Mouse (Mus musculus): ENCODE results near the gene Tnfaip8l2. TPM values are rescaled to one million over a fixed set of nuclear protein-coding genes. Genes with fewer than 3 reads are reported as not detected.
A peak's percentile ranks its signal among the peaks of the same experiment; 100 is the strongest.

The Tnfaip8l2 gene
- polyA plus RNA-seq (2014; fragmentation: Nextera tagmentation; extraction: Ambion mirVana): 4.2 and 4.7 TPM in 2 replicates

GRCm38 (mm10) chr3:95141952-95142616, at the start of gene Tnfaip8l2:
Gene Tnfaip8l2 (minus strand): TSS chr3:95142360.
- Histone ChIP-seq H3K4me3 (ENCODE audit: low read depth, low read length) (no peak within 1 kb of the TSS), H3K36me3 (ENCODE audit: control insufficient read depth, insufficient read depth, low read length) (peaks cover 5% of the 10 kb centered on the region; the same call in 1 of the 2 replicates), H3K27ac (ENCODE audit: low read length) (no peak within 1 kb of the TSS), H3K4me1 (ENCODE audit: control insufficient read depth, insufficient read depth, low read length) (no peaks in the 10 kb centered on the region), H3K9me3 (ENCODE audit: control insufficient read depth, low read depth, low read length) (no peaks in the 10 kb centered on the region), H3K9ac (replicated peaks; ENCODE audit: low read depth, low read length) (no peak within 1 kb of the TSS), H3K27me3 (ENCODE audit: control insufficient read depth, insufficient read depth, low read length) (no peaks in the 10 kb centered on the region), H3K4me2 (replicated peaks; ENCODE audit: low read depth, low read length) (no peak within 1 kb of the TSS)
- no peak for ATAC-seq (ENCODE audit: insufficient number of reproducible peaks, insufficient read depth, low FRiP score, low read depth)
- 82% methylated on average over 10 of the region's 10 CpGs for WGBS

GRCm38 (mm10) chr3:95186888-95187287, 44.7 kb upstream of the Tnfaip8l2 start:
- Histone ChIP-seq H3K36me3 (ENCODE audit: control insufficient read depth, insufficient read depth, low read length) (peaks cover 49% of the 10 kb centered on the region), H3K9ac (replicated peaks; ENCODE audit: low read depth, low read length) (no peak overlapping the region), H3K9me3 (ENCODE audit: control insufficient read depth, low read depth, low read length) (no peaks in the 10 kb centered on the region), H3K4me3 (ENCODE audit: low read depth, low read length) (no peak overlapping the region), H3K4me1 (ENCODE audit: control insufficient read depth, insufficient read depth, low read length) (no peaks in the 10 kb centered on the region), H3K27me3 (ENCODE audit: control insufficient read depth, insufficient read depth, low read length) (no peaks in the 10 kb centered on the region), H3K4me2 (replicated peaks; ENCODE audit: low read depth, low read length) (no peak overlapping the region), H3K27ac (ENCODE audit: low read length) (no peak overlapping the region)
- no peak for ATAC-seq (ENCODE audit: insufficient number of reproducible peaks, insufficient read depth, low FRiP score, low read depth)
- 87% methylated on average over 6 of the region's 6 CpGs for whole genome bisulfite sequencing

- H3K4me1 ChIP-seq (ENCODE audit: control insufficient read depth, insufficient read depth, low read length): no peaks in the 10 kb centered on the region
- no peaks in the 10 kb centered on the region for H3K27me3 ChIP-seq (ENCODE audit: control insufficient read depth, insufficient read depth, low read length)
- H3K9me3 ChIP-seq (ENCODE audit: control insufficient read depth, low read depth, low read length): no peaks in the 10 kb centered on the region
- no peak overlapping the region for H3K9ac ChIP-seq (replicated peaks; ENCODE audit: low read depth, low read length)
- 84% methylated on average over 2 of the region's 2 CpGs for WGBS
- no peak overlapping the region for H3K4me2 ChIP-seq (replicated peaks; ENCODE audit: low read depth, low read length)
- no peak overlapping the region for H3K27ac ChIP-seq (ENCODE audit: low read length)
- H3K4me3 ChIP-seq (ENCODE audit: low read depth, low read length): no peak overlapping the region
- ATAC-seq (ENCODE audit: insufficient number of reproducible peaks, insufficient read depth, low FRiP score, low read depth): no peak
- peaks cover 47% of the 10 kb centered on the region for H3K36me3 ChIP-seq (ENCODE audit: control insufficient read depth, insufficient read depth, low read length)
Observed at GRCm38 (mm10) chr3:95186100-95186499, 43.9 kb upstream of the Tnfaip8l2 start.

GRCm38 (mm10) chr3:95184796-95185577, 42.8 kb upstream of the Tnfaip8l2 start:
- no peak for ATAC-seq (ENCODE audit: insufficient number of reproducible peaks, insufficient read depth, low FRiP score, low read depth)
- peaks cover 42% of the 10 kb centered on the region for H3K36me3 ChIP-seq (ENCODE audit: control insufficient read depth, insufficient read depth, low read length)
- H3K4me3 ChIP-seq (ENCODE audit: low read depth, low read length): no peak overlapping the region
- no peaks in the 10 kb centered on the region for H3K9me3 ChIP-seq (ENCODE audit: control insufficient read depth, low read depth, low read length)
- 89% methylated on average over 9 of the region's 9 CpGs for WGBS
- no peaks in the 10 kb centered on the region for H3K27me3 ChIP-seq (ENCODE audit: control insufficient read depth, insufficient read depth, low read length)
- no peaks in the 10 kb centered on the region for H3K4me1 ChIP-seq (ENCODE audit: control insufficient read depth, insufficient read depth, low read length)
- H3K9ac ChIP-seq (replicated peaks; ENCODE audit: low read depth, low read length): no peak overlapping the region
- H3K4me2 ChIP-seq (replicated peaks; ENCODE audit: low read depth, low read length): no peak overlapping the region
- H3K27ac ChIP-seq (ENCODE audit: low read length): no peak overlapping the region

GRCm38 (mm10) chr3:95181841-95182240, 39.7 kb upstream of the Tnfaip8l2 start:
- Histone ChIP-seq H3K27ac (ENCODE audit: low read length) (no peak overlapping the region), H3K9ac (replicated peaks; ENCODE audit: low read depth, low read length) (no peak overlapping the region), H3K4me3 (ENCODE audit: low read depth, low read length) (no peak overlapping the region), H3K4me2 (replicated peaks; ENCODE audit: low read depth, low read length) (no peak overlapping the region), H3K9me3 (ENCODE audit: control insufficient read depth, low read depth, low read length) (no peaks in the 10 kb centered on the region), H3K4me1 (ENCODE audit: control insufficient read depth, insufficient read depth, low read length) (no peaks in the 10 kb centered on the region), H3K27me3 (ENCODE audit: control insufficient read depth, insufficient read depth, low read length) (no peaks in the 10 kb centered on the region), H3K36me3 (ENCODE audit: control insufficient read depth, insufficient read depth, low read length) (peaks cover 19% of the 10 kb centered on the region; the same call in 1 of the 2 replicates)
- WGBS: 53% methylated on average over 1 of the region's 1 CpGs
- ATAC-seq (ENCODE audit: insufficient number of reproducible peaks, insufficient read depth, low FRiP score, low read depth): no peak

- Histone ChIP-seq H3K9me3 (ENCODE audit: control insufficient read depth, low read depth, low read length) (no peaks in the 10 kb centered on the region), H3K36me3 (ENCODE audit: control insufficient read depth, insufficient read depth, low read length) (0 out of 2 replicates have a peak, but pooled peaks cover 7% of the 10 kb centered on the region), H3K27me3 (ENCODE audit: control insufficient read depth, insufficient read depth, low read length) (no peaks in the 10 kb centered on the region), H3K4me3 (ENCODE audit: low read depth, low read length) (no peak overlapping the region), H3K4me2 (replicated peaks; ENCODE audit: low read depth, low read length) (no peak overlapping the region), H3K27ac (ENCODE audit: low read length) (no peak overlapping the region), H3K9ac (replicated peaks; ENCODE audit: low read depth, low read length) (no peak overlapping the region), H3K4me1 (ENCODE audit: control insufficient read depth, insufficient read depth, low read length) (no peaks in the 10 kb centered on the region)
- WGBS: 56% methylated on average over 3 of the region's 3 CpGs
- no peak for ATAC-seq (ENCODE audit: insufficient number of reproducible peaks, insufficient read depth, low FRiP score, low read depth)
Observed at GRCm38 (mm10) chr3:95179890-95180289, 37.7 kb upstream of the Tnfaip8l2 start.

- Histone ChIP-seq H3K27ac (ENCODE audit: low read length) (no peak overlapping the region), H3K4me2 (replicated peaks; ENCODE audit: low read depth, low read length) (no peak overlapping the region), H3K4me1 (ENCODE audit: control insufficient read depth, insufficient read depth, low read length) (no peaks in the 10 kb centered on the region), H3K27me3 (ENCODE audit: control insufficient read depth, insufficient read depth, low read length) (no peaks in the 10 kb centered on the region), H3K9ac (replicated peaks; ENCODE audit: low read depth, low read length) (no peak overlapping the region), H3K9me3 (ENCODE audit: control insufficient read depth, low read depth, low read length) (no peaks in the 10 kb centered on the region), H3K4me3 (ENCODE audit: low read depth, low read length) (no peak overlapping the region), H3K36me3 (ENCODE audit: control insufficient read depth, insufficient read depth, low read length) (0 out of 2 replicates have a peak, but pooled peaks cover 2% of the 10 kb centered on the region)
- no peak for ATAC-seq (ENCODE audit: insufficient number of reproducible peaks, insufficient read depth, low FRiP score, low read depth)
- 87% methylated on average over 5 of the region's 5 CpGs for WGBS
Observed at GRCm38 (mm10) chr3:95178948-95179347, 36.8 kb upstream of the Tnfaip8l2 start.

- H3K4me3 ChIP-seq (ENCODE audit: low read depth, low read length): no peak overlapping the region
- H3K4me2 ChIP-seq (replicated peaks; ENCODE audit: low read depth, low read length): no peak overlapping the region
- ATAC-seq (ENCODE audit: insufficient number of reproducible peaks, insufficient read depth, low FRiP score, low read depth): no peak
- peaks cover 4% of the 10 kb centered on the region; the same call in 1 of the 2 replicates for H3K36me3 ChIP-seq (ENCODE audit: control insufficient read depth, insufficient read depth, low read length)
- 54% methylated on average over 6 of the region's 6 CpGs for WGBS
- H3K4me1 ChIP-seq (ENCODE audit: control insufficient read depth, insufficient read depth, low read length): 0 out of 2 replicates have a peak, but pooled peaks cover 8% of the 10 kb centered on the region
- peak overlapping the region; percentile 2; the same call in 1 of the 2 replicates for H3K27ac ChIP-seq (ENCODE audit: low read length)
- peaks cover 5% of the 10 kb centered on the region for H3K27me3 ChIP-seq (ENCODE audit: control insufficient read depth, insufficient read depth, low read length)
- H3K9ac ChIP-seq (replicated peaks; ENCODE audit: low read depth, low read length): no peak overlapping the region
- H3K9me3 ChIP-seq (ENCODE audit: control insufficient read depth, low read depth, low read length): no peaks in the 10 kb centered on the region
Observed at GRCm38 (mm10) chr3:95177583-95177982, 35.4 kb upstream of the Tnfaip8l2 start.

Measured in stomach, embryonic 14.5 days (tissue).